Mouse (Mus musculus) ES-Bruce4 (cell line): ENCODE measurements at regions not wholly inside any gene's neighbourhood (a gene's known extent, or its start where the extent isn't known, plus 50 kb on each side); places are given as distances from the start of the nearest gene placed in this dataset.

Source experiments
- H3K27ac ChIP-seq: 2 replicates; pipeline ENCODE4 v1.5.1; 2012; ENCODE audit warnings: low read length, inconsistent platforms; ENCODE audit not compliant: insufficient read depth
- H3K27me3 ChIP-seq: 2 replicates; pipeline ENCODE4 v1.6.1; 2012; ENCODE audit warnings: mild to moderate bottlenecking, low read length, inconsistent platforms; ENCODE audit not compliant: control insufficient read depth, poor library complexity, insufficient read depth, severe bottlenecking
- H3K36me3 ChIP-seq: 2 replicates; pipeline ENCODE4 v1.6.1; 2012; ENCODE audit warnings: inconsistent platforms, mild to moderate bottlenecking, low read length, moderate library complexity; ENCODE audit not compliant: control insufficient read depth, poor library complexity, insufficient read depth, severe bottlenecking
- H3K4me1 ChIP-seq: one replicate; pipeline ENCODE4 v1.8.1; 2011; ENCODE audit warnings: low read length; ENCODE audit not compliant: control insufficient read depth, insufficient read depth
- H3K4me3 ChIP-seq: 2 replicates; pipeline ENCODE4 v1.5.1; 2011; ENCODE audit warnings: low read depth, mild to moderate bottlenecking, low read length
- H3K9ac ChIP-seq: 2 replicates; pipeline ENCODE4 v1.6.1; 2012; ENCODE audit warnings: low read depth, mild to moderate bottlenecking, inconsistent platforms; ENCODE audit not compliant: poor library complexity, severe bottlenecking
- H3K9me3 ChIP-seq: replicated peaks from 2 replicates; pipeline ENCODE4 v1.6.1; 2012; ENCODE audit warnings: mild to moderate bottlenecking, low read length, inconsistent platforms; ENCODE audit not compliant: control insufficient read depth, poor library complexity, insufficient read depth, severe bottlenecking
- CTCF ChIP-seq: IDR thresholded peaks from one replicate; pipeline ENCODE4 v1.8.1; 2011; ENCODE audit warnings: low read depth, low read length
- EP300 ChIP-seq: IDR thresholded peaks from 2 replicates; pipeline ENCODE4 v1.6.1; 2011; ENCODE audit warnings: low read depth, low read length; ENCODE audit not compliant: insufficient read depth
- POLR2A ChIP-seq: IDR thresholded peaks from one replicate; pipeline ENCODE4 v1.8.1; 2011; ENCODE audit warnings: low read length; ENCODE audit not compliant: insufficient read depth

DNA sequence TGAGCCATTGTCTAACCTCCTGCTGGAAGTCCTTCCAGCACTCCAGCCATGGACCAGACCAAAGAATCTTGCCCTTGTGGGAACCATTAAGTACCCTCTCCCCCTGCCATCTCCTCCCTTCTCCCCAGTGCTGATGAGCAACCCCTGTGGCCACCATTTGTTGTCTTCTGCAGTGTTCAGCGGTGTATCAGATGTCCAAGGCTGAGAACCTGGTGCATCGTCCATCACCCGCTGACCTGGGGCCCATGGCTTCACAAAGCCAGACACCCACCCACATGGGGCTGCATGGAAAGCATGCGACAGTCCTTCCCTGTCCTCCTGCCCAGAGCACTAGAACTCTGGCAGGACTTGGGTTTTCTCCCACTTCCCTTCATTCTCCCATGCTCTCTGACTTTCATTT lies 1596.7 kb downstream of the D3Ertd751e start:
- no peak overlapping the region for H3K27ac ChIP-seq
- H3K36me3 ChIP-seq = no peaks in the 10 kb centered on the region
- peaks cover 3% of the 10 kb centered on the region; the same call in 1 of the 2 replicates for H3K9me3 ChIP-seq
- H3K4me3 ChIP-seq = no peak overlapping the region
- H3K27me3 ChIP-seq = no peaks in the 10 kb centered on the region
- no peak overlapping the region for H3K9ac ChIP-seq
- no peak for TF ChIP-seq CTCF
- no peak for TF ChIP-seq POLR2A
- no peak for TF ChIP-seq EP300
- H3K4me1 ChIP-seq = no peaks in the 10 kb centered on the region

DNA sequence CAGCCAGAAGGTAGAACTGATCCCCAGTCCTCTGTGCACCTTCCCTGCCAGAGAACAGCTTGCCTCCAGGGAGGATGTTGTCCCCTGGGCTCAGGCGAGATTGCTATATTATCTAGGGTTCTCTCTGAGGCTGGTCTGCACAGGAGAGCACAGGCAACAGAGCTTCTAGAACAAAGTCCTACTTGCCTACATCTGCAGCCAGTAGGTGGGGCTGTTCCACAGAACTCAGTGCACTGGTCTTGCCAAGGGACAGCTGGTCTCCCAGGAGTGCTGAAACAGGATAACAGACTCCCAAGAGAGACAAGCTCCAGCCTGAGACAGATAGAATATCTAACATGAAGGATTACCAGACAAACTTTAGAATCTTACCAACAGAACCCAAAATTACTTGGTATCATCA lies 1600.5 kb downstream of the D3Ertd751e start:
- H3K4me3 ChIP-seq = no peak overlapping the region
- no peaks in the 10 kb centered on the region for H3K36me3 ChIP-seq
- H3K27me3 ChIP-seq = no peaks in the 10 kb centered on the region
- no peaks in the 10 kb centered on the region for H3K4me1 ChIP-seq
- H3K27ac ChIP-seq = no peak overlapping the region
- peak; percentile 7 for TF ChIP-seq CTCF
- TF ChIP-seq POLR2A = no peak
- peaks cover 3% of the 10 kb centered on the region; the same call in 1 of the 2 replicates for H3K9me3 ChIP-seq
- no peak overlapping the region for H3K9ac ChIP-seq

DNA sequence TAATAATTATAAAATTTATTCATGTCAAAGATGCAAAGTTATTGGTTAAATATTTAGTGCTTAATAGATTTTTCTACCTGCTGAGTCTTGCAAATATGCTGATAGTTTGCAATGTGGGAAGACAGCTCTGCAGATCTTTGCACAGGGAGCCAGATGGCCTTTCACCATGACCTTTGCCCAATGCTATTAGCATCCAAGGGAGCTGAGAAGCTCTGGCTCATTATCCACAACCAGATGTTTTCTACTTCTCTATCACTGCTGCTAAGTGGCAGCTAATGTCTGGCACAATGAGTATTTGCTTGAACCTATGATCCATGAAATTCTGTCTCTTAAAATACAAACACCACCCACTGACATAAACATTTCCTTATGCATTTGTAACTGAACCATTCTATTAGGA lies 1610.4 kb downstream of the D3Ertd751e start:
- H3K4me1 ChIP-seq = no peaks in the 10 kb centered on the region
- no peak overlapping the region for H3K4me3 ChIP-seq
- H3K9me3 ChIP-seq = no peaks in the 10 kb centered on the region
- TF ChIP-seq POLR2A (no peak), CTCF (no peak), EP300 (no peak)
- no peaks in the 10 kb centered on the region for H3K36me3 ChIP-seq
- H3K27me3 ChIP-seq = no peaks in the 10 kb centered on the region
- no peak overlapping the region for H3K9ac ChIP-seq
- H3K27ac ChIP-seq = no peak overlapping the region

DNA sequence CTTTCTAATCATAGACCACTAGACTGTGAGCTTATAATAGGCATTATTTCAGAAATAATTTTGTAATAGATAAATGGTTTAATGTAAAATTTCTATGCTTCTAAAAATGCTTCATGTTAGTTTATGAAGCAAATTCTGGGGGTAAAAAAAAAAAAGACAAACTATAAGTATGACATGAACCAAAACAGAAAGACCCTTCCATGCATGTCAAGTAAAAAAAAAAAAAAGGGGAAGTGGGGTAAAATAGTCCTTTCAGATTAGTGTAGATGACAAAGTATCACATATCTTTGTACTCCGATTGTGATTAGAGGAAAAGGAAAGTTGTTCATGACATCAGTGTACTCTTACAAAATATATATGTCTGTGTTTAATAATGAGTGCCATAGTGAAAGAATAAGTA lies 1616.1 kb downstream of the D3Ertd751e start:
- Histone ChIP-seq H3K27ac (no peak overlapping the region), H3K36me3 (no peaks in the 10 kb centered on the region), H3K4me1 (no peaks in the 10 kb centered on the region), H3K4me3 (no peak overlapping the region), H3K9ac (no peak overlapping the region), H3K9me3 (no peaks in the 10 kb centered on the region), H3K27me3 (no peaks in the 10 kb centered on the region)
- TF ChIP-seq POLR2A (no peak), EP300 (no peak), CTCF (no peak)

DNA sequence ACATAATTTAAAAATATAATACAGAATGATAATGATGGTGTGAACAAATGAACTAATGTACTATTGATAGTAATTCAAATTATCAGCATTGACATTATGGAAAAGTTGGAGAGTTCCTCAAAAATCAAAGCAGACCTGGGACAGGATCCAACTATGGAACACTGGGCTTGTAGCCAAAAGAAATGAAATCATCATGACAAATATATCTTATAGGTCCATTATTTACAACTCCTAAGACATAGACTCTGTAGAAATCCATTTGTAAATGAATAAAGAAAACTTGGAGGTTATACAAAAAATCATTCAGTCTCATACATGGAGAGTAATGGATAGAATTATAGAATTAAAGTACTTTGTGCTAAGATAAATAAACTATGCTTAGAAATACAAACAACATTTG lies 1657.5 kb downstream of the D3Ertd751e start:
- Histone ChIP-seq H3K27ac (no peak overlapping the region), H3K27me3 (no peaks in the 10 kb centered on the region), H3K9ac (no peak overlapping the region), H3K36me3 (no peaks in the 10 kb centered on the region), H3K9me3 (no peaks in the 10 kb centered on the region), H3K4me3 (no peak overlapping the region), H3K4me1 (no peaks in the 10 kb centered on the region)
- no peak for TF ChIP-seq CTCF

DNA sequence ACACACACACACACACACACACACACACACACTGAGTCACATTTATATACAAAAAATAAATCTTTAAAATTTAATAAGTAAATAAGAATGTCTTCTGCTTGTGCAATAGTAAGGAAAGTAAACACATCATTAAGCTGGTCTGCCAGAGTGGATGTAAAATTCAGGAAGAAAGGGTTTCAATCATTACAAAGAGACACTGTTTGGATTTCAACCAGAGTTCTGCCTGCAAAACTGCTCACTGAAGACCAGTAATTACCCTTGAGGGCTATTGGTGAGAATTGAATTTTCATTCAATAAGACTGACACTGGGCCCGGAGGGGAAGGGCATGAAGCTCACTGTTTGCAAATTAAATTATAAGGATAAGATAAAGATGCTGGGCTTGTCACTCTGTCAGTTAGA lies 1682.5 kb downstream of the D3Ertd751e start:
- H3K36me3 ChIP-seq = no peaks in the 10 kb centered on the region
- H3K4me3 ChIP-seq = no peak overlapping the region
- TF ChIP-seq POLR2A (no peak), CTCF (no peak)
- H3K9me3 ChIP-seq = no peaks in the 10 kb centered on the region
- no peak overlapping the region for H3K9ac ChIP-seq
- no peaks in the 10 kb centered on the region for H3K27me3 ChIP-seq
- H3K27ac ChIP-seq = no peak overlapping the region
- H3K4me1 ChIP-seq = no peaks in the 10 kb centered on the region

DNA sequence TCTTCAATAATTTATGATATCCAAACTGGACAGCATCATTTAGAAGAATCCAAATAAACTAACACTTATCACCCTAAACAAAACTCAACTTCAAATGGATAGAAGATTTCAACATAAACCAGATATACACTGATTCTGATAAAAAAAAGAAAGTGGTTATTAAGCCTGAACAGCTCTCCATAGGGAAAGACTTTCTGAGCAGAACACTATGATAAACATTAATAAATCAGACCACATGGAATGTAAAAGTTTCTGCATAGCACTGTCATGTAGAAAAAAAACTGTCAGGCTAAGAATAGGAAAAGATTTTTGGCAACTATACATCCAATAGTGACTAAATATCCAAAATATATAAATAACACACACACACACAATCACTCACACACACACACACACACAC lies 1684.3 kb downstream of the D3Ertd751e start:
- TF ChIP-seq POLR2A = no peak
- TF ChIP-seq EP300 = no peak
- TF ChIP-seq CTCF = no peak
- H3K9me3 ChIP-seq = no peaks in the 10 kb centered on the region
- no peak overlapping the region for H3K4me3 ChIP-seq
- no peak overlapping the region for H3K27ac ChIP-seq
- H3K4me1 ChIP-seq = no peaks in the 10 kb centered on the region
- H3K27me3 ChIP-seq = no peaks in the 10 kb centered on the region
- H3K9ac ChIP-seq = no peak overlapping the region
- no peaks in the 10 kb centered on the region for H3K36me3 ChIP-seq
